Mouse (Mus musculus): ENCODE measurements at regions not wholly inside any gene's neighbourhood (a gene's known extent, or its start where the extent isn't known, plus 50 kb on each side); places are given as distances from the start of the nearest gene placed in this dataset.
A peak's percentile ranks its signal among the peaks of the same experiment; 100 is the strongest.

DNA sequence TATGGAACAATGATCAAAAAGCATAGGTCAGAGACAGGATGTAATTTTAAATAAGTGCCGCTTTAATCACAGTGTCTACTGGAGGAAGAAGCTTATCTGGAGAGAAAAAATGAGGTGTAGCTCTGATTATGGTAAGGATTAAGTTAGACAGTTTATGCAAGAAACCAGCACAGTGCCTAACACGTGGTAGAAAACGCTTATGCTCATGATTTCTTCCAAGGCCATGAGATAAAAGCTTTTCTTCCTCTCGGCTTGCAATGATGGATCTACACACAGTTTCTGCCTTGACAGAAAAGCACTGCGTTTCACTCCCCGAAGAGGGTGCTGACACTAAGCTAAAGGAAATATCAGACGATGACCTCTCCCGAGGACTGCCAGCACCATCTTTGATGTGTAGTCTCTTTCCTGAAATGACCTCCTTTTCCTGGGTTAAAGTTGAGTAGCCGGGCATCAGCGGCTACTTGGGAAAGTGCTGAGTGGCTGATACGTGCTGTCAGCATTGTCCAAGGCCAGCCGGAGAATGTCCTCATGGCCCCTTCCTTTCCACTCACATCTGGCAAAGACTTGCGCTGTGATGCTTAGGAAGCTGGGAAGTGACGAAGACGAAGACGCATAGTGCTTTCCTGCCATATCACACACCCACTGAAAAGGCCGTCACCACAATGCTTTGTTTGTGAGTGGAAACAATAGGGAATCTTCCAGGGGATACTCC lies 72.0 kb downstream of the Hoxa1 start:
- Histone ChIP-seq H3K36me3 (ENCODE audit: control insufficient read depth, insufficient read depth, low read length) (no peaks in the 10 kb centered on the region), H3K4me2 (replicated peaks; ENCODE audit: low read depth, low read length) (no peak overlapping the region), H3K9me3 (ENCODE audit: control insufficient read depth, low read length) (no peaks in the 10 kb centered on the region), H3K4me1 (replicated peaks; ENCODE audit: control insufficient read depth, insufficient read depth, low read length) (no peaks in the 10 kb centered on the region), H3K9ac (ENCODE audit: low read depth, low read length) (no peak overlapping the region), H3K27ac (ENCODE audit: low read depth, low read length) (0 out of 2 replicates have a peak overlapping the region, but pooled peaks have one; percentile 3), H3K4me3 (ENCODE audit: low read depth, low read length) (no peak overlapping the region), H3K27me3 (ENCODE audit: control insufficient read depth, insufficient read depth, low read length) (no peaks in the 10 kb centered on the region)
- ATAC-seq (ENCODE audit: low FRiP score) (no peak), DNase-seq (ENCODE audit: low spot score) (no peak)
- 71% methylated on average over 17 of the region's 17 CpGs for WGBS

DNA sequence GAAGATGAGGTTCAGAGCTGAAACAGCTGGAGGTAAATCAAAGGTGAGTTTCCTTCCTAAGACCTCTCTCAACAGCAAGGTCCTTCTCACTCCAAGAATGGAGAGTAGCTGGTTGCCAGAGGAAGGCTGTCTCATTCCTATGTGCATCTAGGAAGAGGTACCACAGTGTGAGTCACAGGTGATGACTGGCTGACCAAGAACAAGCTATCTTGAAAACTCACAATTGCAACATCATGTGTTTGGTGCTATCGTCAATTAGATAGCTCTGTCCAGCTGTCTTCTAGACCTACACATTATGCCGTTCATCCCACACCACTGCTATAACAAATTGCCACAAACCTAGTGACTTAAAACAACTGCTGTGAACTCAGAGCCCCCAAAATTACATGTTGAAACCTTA lies 72.3 kb upstream of the Skap2 start:
- WGBS: 88% methylated on average over 2 of the region's 2 CpGs
- Histone ChIP-seq H3K4me3 (ENCODE audit: low read depth, low read length) (no peak overlapping the region), H3K4me1 (replicated peaks; ENCODE audit: control insufficient read depth, insufficient read depth, low read length) (no peaks in the 10 kb centered on the region), H3K9me3 (ENCODE audit: control insufficient read depth, low read length) (no peaks in the 10 kb centered on the region), H3K4me2 (replicated peaks; ENCODE audit: low read depth, low read length) (no peak overlapping the region), H3K27ac (ENCODE audit: low read depth, low read length) (no peak overlapping the region; the same call in 1 of the 2 replicates), H3K36me3 (ENCODE audit: control insufficient read depth, insufficient read depth, low read length) (no peaks in the 10 kb centered on the region), H3K9ac (ENCODE audit: low read depth, low read length) (no peak overlapping the region), H3K27me3 (ENCODE audit: control insufficient read depth, insufficient read depth, low read length) (no peaks in the 10 kb centered on the region)
- DNase-seq (ENCODE audit: low spot score) (no peak), ATAC-seq (ENCODE audit: low FRiP score) (no peak)

DNA sequence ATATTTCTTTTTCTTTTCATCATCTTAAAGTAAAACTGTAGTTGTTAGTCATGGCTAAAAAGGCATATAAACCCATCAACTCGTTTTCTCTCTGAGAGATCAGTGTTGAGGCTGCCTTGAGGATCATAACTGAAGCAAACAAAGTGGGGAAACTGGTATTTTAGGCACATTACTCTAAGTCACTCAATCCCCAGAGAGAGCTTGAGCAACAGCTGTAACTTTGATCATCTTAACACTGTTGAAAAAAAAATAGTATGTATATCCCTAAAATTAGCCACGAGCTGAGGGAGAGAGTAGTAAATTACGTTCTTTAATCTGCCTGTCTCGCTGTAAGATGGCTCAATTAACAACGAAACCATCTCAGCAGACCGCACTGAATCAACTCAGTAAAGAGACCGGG lies 67.2 kb upstream of the Skap2 start:
- Histone ChIP-seq H3K27me3 (ENCODE audit: control insufficient read depth, insufficient read depth, low read length) (no peaks in the 10 kb centered on the region), H3K36me3 (ENCODE audit: control insufficient read depth, insufficient read depth, low read length) (no peaks in the 10 kb centered on the region), H3K4me3 (ENCODE audit: low read depth, low read length) (no peak overlapping the region), H3K4me2 (replicated peaks; ENCODE audit: low read depth, low read length) (no peak overlapping the region), H3K4me1 (replicated peaks; ENCODE audit: control insufficient read depth, insufficient read depth, low read length) (no peaks in the 10 kb centered on the region; the same call in 1 of the 2 replicates), H3K9me3 (ENCODE audit: control insufficient read depth, low read length) (no peaks in the 10 kb centered on the region), H3K9ac (ENCODE audit: low read depth, low read length) (no peak overlapping the region), H3K27ac (ENCODE audit: low read depth, low read length) (no peak overlapping the region)
- DNase-seq (ENCODE audit: low spot score) (no peak), ATAC-seq (ENCODE audit: low FRiP score) (no peak)
- WGBS: 34% methylated on average over 7 of the region's 7 CpGs

DNA sequence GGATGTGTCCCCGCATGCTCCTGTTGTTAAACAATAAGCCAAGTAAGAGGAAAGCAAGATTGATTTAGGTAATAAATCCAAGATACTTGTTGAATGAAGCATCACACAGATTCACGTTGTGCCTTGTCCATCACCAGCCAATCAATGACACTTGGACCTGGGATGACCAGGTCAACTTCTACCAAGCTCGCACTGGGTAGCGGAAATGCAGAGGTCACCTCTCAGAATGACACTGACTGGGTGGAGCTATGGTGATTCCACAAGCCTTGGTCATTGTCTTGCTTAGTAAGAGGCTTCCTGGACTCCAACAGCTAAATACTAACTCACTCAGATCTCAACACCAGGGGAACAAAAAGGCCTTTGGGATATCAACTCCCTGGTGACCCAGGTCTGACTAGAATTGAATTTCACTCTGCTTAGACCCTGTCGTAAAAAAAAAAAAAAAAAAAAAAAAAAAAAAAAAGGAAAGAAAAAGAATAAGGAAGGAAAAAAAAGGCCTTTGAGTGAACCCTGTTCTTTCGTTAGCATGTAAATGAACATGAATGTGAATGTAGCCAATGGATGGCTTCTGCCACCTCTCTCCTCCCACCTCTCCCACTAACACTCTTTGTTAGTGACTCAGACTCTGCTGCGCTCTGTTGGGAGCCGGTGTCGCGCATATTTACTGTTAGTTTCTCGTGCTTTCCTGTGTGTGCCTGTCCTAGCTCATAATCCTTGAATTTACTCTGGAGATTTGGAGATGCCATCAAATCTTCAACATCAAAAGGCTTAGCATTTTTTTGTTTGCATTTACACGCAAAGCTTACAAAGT lies 66.4 kb upstream of the Skap2 start:
- H3K4me3 ChIP-seq (ENCODE audit: low read depth, low read length): no peak overlapping the region
- ATAC-seq (ENCODE audit: low FRiP score): no peak
- WGBS: 12% methylated on average over 12 of the region's 12 CpGs

DNA sequence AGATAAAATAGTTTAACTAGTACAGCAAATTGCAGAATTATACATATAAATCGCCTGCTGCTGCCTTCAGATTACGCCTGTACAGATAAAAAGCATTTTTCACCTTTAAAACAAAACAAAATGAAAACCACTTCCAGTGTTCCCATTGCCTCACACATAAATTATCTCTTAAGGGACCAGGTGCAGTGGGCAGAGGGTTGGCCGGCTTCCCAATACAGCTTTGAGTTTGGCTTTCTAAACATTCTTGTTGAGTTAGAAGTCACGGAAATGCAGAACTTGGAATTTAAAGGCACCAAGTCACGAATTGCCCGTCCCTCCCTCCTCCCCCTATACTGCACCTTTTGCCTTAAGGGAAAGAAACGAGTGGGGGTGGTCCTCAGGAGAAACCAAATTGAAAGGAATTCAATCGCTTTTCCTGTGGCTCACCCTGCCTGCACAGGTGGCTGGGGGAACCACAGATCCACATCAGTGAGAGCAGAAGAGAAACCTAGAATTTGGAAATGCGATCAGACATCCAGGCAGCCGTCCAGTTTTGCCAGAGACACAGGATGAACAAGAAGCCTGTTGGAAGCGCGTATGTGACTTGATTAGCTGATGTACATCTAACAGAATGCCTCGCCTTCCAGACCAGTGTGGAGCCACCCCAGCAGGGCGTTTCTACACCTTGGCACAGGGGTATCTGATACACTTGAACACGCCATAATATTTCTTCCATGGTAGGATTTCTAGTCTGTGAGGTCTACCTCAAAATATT lies 64.0 kb upstream of the Skap2 start:
- Histone ChIP-seq H3K27me3 (ENCODE audit: control insufficient read depth, insufficient read depth, low read length) (no peaks in the 10 kb centered on the region), H3K4me3 (ENCODE audit: low read depth, low read length) (no peak overlapping the region), H3K36me3 (ENCODE audit: control insufficient read depth, insufficient read depth, low read length) (no peaks in the 10 kb centered on the region), H3K9me3 (ENCODE audit: control insufficient read depth, low read length) (no peaks in the 10 kb centered on the region), H3K27ac (ENCODE audit: low read depth, low read length) (no peak overlapping the region), H3K4me1 (replicated peaks; ENCODE audit: control insufficient read depth, insufficient read depth, low read length) (no peaks in the 10 kb centered on the region; the same call in 1 of the 2 replicates), H3K4me2 (replicated peaks; ENCODE audit: low read depth, low read length) (no peak overlapping the region), H3K9ac (ENCODE audit: low read depth, low read length) (no peak overlapping the region)
- DNase-seq (ENCODE audit: low spot score): no peak
- WGBS: 71% methylated on average over 15 of the region's 15 CpGs
- no peak for ATAC-seq (ENCODE audit: low FRiP score)

More for the DNA sequence above, 66.4 kb upstream of the Skap2 start:
- no peaks in the 10 kb centered on the region for H3K9me3 ChIP-seq (ENCODE audit: control insufficient read depth, low read length)
- no peak overlapping the region for H3K27ac ChIP-seq (ENCODE audit: low read depth, low read length)
- H3K9ac ChIP-seq (ENCODE audit: low read depth, low read length): no peak overlapping the region
- H3K27me3 ChIP-seq (ENCODE audit: control insufficient read depth, insufficient read depth, low read length): no peaks in the 10 kb centered on the region
- no peaks in the 10 kb centered on the region; the same call in 1 of the 2 replicates for H3K4me1 ChIP-seq (replicated peaks; ENCODE audit: control insufficient read depth, insufficient read depth, low read length)
- H3K36me3 ChIP-seq (ENCODE audit: control insufficient read depth, insufficient read depth, low read length): no peaks in the 10 kb centered on the region
- peak; percentile 38 for DNase-seq (ENCODE audit: low spot score)
- H3K4me2 ChIP-seq (replicated peaks; ENCODE audit: low read depth, low read length): peak overlapping the region; percentile 31; the same call in 1 of the 2 replicates

DNA sequence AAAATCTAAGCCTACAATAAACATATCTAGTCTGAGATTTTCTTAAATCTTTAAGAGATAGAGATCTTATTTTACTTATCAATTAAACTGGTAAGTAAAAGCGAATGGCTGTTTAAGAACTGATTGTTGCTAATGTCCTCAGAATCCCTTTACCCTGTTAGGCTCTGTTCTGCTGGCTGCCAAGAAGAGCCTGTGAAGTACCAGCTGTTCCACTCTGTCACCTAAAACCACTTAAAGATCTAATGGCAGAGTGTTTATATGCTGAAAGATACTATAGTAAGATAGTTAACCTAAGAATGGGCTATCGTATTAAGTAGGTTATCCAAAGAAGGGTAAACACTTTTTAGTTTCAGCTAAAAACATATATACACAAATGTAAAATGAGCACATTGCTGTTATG lies 62.6 kb upstream of the Skap2 start:
- DNase-seq (ENCODE audit: low spot score) (no peak), ATAC-seq (ENCODE audit: low FRiP score) (no peak)
- no peak overlapping the region for H3K4me2 ChIP-seq (replicated peaks; ENCODE audit: low read depth, low read length)
- no peaks in the 10 kb centered on the region for H3K36me3 ChIP-seq (ENCODE audit: control insufficient read depth, insufficient read depth, low read length)
- WGBS: 93% methylated on average over 2 of the region's 2 CpGs
- H3K27ac ChIP-seq (ENCODE audit: low read depth, low read length): no peak overlapping the region
- no peak overlapping the region for H3K9ac ChIP-seq (ENCODE audit: low read depth, low read length)
- no peaks in the 10 kb centered on the region for H3K9me3 ChIP-seq (ENCODE audit: control insufficient read depth, low read length)
- no peak overlapping the region for H3K4me3 ChIP-seq (ENCODE audit: low read depth, low read length)
- H3K4me1 ChIP-seq (replicated peaks; ENCODE audit: control insufficient read depth, insufficient read depth, low read length): no peaks in the 10 kb centered on the region; the same call in 1 of the 2 replicates
- no peaks in the 10 kb centered on the region for H3K27me3 ChIP-seq (ENCODE audit: control insufficient read depth, insufficient read depth, low read length)

DNA sequence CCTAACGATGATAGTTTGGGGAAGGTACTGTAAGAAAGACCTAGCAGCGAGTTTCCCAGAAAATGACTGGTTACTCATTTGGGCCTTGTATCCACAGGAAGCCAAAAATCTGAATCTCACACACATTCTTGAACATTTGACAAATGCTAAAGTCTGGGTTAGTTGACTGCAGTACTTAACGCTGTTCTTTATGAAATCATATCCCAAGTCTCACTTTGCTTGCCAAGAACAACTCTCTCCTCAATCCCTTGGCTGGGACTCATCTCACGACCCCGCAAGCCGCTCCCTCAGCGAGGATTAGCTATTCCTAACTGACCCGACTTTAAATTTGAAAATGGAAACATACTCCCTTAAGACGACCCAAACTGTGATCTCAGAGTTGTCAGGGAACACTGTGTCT lies 54.8 kb upstream of the Skap2 start:
- no peaks in the 10 kb centered on the region for H3K27me3 ChIP-seq (ENCODE audit: control insufficient read depth, insufficient read depth, low read length)
- ATAC-seq (ENCODE audit: low FRiP score) (no peak), DNase-seq (ENCODE audit: low spot score) (no peak)
- H3K4me1 ChIP-seq (replicated peaks; ENCODE audit: control insufficient read depth, insufficient read depth, low read length): 0 out of 2 replicates have a peak, but pooled peaks cover 2% of the 10 kb centered on the region
- no peak overlapping the region for H3K4me3 ChIP-seq (ENCODE audit: low read depth, low read length)
- no peak overlapping the region for H3K9ac ChIP-seq (ENCODE audit: low read depth, low read length)
- H3K36me3 ChIP-seq (ENCODE audit: control insufficient read depth, insufficient read depth, low read length): no peaks in the 10 kb centered on the region
- no peak overlapping the region for H3K27ac ChIP-seq (ENCODE audit: low read depth, low read length)
- WGBS: 84% methylated on average over 9 of the region's 9 CpGs
- no peak overlapping the region for H3K4me2 ChIP-seq (replicated peaks; ENCODE audit: low read depth, low read length)
- no peaks in the 10 kb centered on the region for H3K9me3 ChIP-seq (ENCODE audit: control insufficient read depth, low read length)

DNA sequence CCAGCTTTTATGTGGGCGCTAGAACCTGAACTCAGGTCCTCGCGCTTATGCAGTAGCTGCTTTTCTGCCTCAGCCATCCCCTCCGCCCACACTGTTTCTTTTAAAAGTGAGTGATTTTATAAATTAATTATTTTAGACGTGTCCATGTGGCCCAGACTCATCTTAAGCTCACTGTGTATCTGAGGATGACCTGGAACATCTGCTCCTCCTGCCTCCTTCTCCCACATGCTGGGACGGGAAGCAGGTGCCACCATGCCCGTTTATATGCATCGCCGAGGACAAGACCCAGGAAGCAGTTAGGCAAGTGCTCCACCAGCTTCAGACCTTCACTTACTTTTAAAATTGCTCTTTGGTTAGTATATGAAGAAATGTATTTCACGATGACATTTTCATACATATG lies 53.3 kb upstream of the Skap2 start:
- Histone ChIP-seq H3K4me1 (replicated peaks; ENCODE audit: control insufficient read depth, insufficient read depth, low read length) (0 out of 2 replicates have a peak, but pooled peaks cover 2% of the 10 kb centered on the region), H3K27ac (ENCODE audit: low read depth, low read length) (no peak overlapping the region), H3K9me3 (ENCODE audit: control insufficient read depth, low read length) (no peaks in the 10 kb centered on the region), H3K4me2 (replicated peaks; ENCODE audit: low read depth, low read length) (no peak overlapping the region), H3K36me3 (ENCODE audit: control insufficient read depth, insufficient read depth, low read length) (no peaks in the 10 kb centered on the region), H3K27me3 (ENCODE audit: control insufficient read depth, insufficient read depth, low read length) (no peaks in the 10 kb centered on the region), H3K9ac (ENCODE audit: low read depth, low read length) (no peak overlapping the region), H3K4me3 (ENCODE audit: low read depth, low read length) (no peak overlapping the region)
- WGBS: 88% methylated on average over 10 of the region's 10 CpGs
- ATAC-seq (ENCODE audit: low FRiP score) (no peak), DNase-seq (ENCODE audit: low spot score) (no peak)

Measured in hindbrain, embryonic 11.5 days (tissue).